Mouse (Mus musculus) left cerebral cortex, adult 8-10 months (tissue): ENCODE measurements around the gene Dusp22. TPM values are rescaled to one million over a fixed set of nuclear protein-coding genes. Genes with fewer than 3 reads are reported as not detected.

Source experiments
- DNase-seq, 2 experiments: peaks; one replicate each; pipeline ENCODE4 v3.0.0; 2022; ENCODE audit warnings: low spot score in 2 of 2
- total RNA-seq, 4 experiments: library from RNA; stranded (reverse); gene quantifications; 2 replicates each; pipeline ENCODE4 v1.2.4; 2022

Dusp22 gene
- total RNA-seq, 4 experiments from 2014 or later = 27.7 to 32.2 (median 30.5) TPM

DNA sequence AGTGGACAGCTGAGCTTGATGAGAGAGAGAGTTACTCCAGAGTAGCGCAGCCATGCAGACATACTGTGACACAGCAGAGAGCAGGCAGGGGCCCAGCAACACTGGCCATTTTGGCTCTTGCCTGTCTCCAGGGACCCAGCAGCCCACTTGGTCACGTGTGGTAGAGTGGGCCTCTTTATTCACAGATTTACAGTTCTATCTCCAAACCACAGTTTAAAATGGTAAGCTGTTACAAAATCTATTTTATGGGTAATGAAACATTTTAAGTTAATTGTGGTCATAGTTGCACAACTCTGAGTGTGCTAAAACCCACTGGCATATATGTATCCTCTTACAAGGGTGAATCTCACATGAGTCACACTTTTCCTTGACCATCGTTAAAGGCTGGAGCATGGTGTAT lies 9.5 kb downstream of the Dusp22 start:
- no peak for DNase-seq

GRCm38 (mm10) chr13:30673878-30674277 lies 14.1 kb downstream of the Dusp22 start:
- no peak for DNase-seq

DNA sequence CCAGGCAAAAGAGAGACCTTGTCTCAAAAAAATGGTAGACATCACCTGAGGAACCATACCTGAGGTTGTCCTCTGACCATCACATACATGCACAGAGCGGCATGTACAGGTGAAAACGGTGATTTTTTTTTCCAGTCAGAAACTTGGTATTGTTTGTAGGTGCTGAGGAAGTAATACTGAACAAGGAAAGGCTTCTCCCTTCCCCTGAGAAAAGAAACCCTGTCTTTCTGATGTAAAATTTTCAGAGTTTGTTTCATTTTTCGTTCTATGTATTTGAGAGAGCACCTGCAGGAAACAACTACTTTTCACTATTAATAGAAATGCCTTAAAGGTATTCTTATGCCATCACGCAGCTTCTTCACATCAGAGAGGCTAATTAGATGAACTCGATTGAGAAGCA lies 19.0 kb downstream of the Dusp22 start:
- DNase-seq = no peak

DNA sequence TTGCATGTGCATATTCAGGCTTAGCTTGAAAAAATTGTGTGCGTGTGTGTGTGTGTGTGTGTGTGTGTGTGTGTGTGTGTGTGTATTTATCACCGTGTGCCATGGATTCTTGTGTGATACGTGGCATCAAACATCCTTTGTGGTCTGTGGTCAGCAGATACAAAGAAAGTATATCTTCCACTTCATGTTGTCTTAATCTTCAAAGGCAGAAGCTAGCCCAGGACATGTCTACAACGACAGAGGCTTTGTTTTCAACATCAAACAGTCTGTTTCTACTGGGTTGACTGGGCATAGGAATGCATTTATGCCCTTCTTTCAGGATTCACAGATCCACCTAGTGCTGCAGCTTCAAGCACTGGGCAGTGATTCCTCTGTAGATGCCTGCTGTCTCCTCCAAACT lies 22.1 kb downstream of the Dusp22 start:
- DNase-seq = no peak

DNA sequence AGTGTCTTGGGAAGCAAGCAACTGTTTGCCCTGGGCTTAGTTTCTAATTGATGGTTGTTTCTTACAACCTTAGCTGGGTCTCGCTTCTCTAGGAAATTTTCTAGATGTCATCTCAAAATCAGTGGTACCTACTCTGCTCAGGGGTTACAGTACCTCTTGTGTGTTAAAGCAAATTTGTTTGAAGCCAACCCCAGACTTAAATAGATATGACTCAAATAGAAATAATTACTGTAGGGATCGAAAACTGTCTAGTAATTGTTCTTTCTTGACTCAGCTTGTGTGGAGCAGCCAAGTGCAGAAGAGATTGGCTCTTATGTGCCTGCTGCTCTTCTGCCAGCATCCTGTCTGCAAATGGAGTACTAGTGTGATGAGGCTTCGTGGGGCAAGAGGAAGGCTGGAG lies 22.5 kb downstream of the Dusp22 start:
- no peak for DNase-seq

DNA sequence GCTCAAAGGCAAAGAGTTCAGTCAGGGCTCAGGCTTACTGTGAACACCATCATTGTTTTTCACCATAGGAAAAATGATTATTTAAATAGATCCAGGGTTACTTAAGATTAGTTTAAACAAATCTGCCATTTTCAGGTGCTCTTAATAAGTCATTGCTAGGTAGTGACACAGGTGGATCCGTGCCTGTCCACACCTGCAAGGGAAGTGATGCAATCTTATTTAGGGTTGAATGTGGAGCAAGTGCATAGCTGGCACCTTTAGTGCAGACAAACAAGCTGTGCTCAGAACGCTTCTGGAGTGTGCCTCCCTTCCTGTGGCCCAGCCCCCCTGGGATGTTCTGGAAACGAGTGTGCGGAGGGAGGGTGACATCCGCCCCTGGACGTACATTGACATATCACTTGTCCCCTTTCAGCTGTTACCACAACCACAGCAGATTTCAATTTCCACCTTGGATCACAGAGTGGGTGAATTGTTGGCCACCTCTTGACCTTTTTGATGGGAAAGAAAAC lies 24.9 kb downstream of the Dusp22 start:
- DNase-seq = no peak

DNA sequence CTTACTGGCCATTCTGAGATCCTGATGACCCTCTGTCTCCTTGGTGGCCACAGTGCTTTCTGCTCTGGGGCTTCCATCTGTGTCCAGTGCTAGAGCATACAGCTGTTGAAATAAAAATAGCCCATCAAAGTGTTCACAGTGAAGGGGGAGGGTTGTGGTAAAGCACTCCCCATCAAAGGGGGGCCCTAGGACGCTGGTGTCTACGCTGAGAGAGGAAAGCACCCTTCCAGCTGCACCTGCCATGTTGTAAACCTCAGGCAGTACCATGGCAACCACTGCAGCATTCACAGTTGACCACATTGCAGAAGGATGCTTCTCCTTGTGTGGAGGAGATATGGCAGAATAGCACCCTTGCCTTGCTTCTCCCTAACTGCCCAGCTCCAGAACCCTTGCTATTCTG lies 26.2 kb downstream of the Dusp22 start:
- no peak for DNase-seq

DNA sequence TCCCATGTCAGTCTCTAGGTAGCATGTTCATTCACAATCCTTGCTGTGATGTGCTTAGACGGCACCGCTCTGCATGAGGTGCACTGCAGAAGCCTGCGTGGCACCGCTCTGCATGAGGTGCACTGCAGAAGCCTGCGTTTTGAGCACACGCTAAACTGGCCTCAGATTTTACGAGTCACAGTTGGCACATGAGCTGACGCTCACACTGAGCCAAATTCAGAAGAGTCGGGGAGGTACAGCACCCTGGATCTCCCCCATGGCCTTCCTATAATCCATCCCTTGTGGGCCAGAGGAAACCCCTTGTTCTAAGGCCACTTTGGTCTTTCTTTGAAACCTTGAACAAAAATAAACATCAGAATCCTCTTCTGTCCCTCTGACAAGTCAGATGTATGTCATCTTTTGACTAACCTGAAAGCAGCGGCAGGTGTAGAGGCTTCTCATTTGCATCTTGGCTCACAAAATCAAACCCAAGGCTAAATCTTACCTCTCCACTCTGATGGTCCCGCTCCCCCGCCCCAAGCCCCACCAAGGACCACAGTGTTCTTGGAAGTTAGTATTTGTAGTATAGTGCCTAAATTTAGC lies 28.3 kb downstream of the Dusp22 start:
- no peak for DNase-seq

- no peak for DNase-seq
Observed at GRCm38 (mm10) chr13:30689475-30689874, 29.7 kb downstream of the Dusp22 start.

DNA sequence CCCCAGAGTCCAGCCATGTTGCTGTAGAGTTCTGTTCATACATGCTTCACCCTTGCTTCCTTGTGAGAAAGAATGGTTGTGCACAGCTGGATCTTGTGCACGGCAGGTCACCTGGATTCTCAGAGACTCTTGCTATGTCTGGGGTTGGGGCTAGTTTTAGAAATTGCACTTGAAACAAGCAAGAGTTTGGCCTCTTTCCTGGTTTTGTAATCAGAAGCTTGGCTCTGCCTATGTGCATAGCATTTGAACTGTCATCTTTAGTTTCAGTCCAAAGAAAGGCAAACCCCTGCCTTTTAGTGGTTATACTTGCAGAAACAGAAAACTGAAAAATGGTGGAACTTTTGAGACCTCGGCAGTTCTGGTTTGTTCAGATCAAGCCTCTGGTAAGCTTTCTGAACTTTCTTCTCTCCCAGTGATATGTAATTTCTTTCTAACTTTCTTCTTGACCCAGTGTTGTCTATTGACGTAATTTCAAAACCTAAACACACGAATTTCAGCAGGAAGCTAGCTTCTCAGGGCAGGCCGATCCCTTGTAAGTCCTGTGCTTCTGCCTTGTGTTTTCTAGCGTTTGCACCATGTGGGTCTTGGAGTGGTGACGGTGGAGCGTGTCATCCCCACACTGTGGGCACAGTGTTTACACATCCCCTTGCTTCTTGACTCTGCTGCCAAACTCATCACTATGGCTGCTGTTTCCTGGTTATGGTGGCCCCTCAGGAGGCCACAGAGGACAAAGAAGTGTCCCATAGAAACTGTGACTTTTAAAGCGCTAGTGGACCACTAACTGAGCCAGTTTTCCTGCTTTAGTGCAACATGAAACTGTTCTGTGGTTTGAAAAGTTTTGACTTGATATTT lies 31.9 kb downstream of the Dusp22 start:
- no peak for DNase-seq

DNA sequence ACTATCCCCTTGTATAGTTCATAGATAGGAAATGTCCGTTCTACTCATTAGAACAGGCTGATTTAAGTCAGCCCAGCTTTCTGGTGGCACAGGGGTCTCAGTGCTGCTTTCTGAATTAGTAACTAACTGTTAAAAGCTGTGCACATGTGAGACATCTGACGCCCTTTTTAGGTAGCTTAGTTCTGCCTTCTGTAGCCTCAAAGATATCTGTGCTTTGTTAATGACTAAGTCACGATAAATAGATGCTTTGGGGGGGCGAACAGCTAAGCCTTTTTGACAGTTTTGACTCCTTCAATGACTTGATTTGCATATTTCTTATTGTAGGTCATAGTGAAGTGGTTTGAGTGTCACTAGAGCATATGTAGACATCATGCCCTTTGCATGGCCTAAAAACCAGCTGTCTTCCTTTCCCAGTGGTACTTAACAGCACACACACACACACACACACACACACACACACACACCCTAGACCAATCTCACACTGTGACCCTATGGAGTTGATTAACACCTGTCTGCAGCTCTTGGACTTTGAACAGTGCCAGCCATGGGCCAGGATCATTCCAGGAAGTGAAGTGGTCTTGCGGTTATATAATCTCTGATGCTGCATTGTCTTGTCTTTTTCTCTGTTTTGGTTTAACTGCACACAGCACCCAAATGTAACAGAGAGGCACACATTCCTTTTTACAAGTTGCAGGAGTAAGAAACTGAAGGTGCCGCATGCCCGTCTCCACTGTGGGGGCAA lies 33.0 kb downstream of the Dusp22 start:
- DNase-seq = no peak

DNA sequence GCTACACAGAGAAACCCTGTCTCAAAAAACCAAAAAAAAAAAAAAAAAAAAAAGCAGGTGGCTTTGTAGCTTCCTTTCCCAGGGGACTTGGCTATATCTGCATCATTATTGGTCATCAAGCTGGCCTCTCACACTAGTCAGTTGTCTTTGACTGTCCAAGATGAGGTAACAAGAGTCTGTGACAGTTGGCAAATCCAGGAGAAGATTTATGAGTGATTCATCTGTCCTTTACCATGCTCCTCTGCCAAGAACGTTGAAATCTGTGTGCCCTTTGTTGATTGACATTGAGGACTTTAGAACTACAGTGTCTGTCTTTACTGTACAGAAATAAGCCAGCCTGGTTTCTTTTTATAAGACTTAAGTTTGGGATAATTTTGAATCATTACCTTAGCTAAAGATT lies 35.4 kb downstream of the Dusp22 start:
- DNase-seq = no peak

GRCm38 (mm10) chr13:30695890-30696289 lies 36.1 kb downstream of the Dusp22 start:
- DNase-seq = no peak

GRCm38 (mm10) chr13:30697880-30698279 lies 38.1 kb downstream of the Dusp22 start:
- DNase-seq = no peak

- DNase-seq = no peak
Observed at GRCm38 (mm10) chr13:30702695-30703094, 42.9 kb downstream of the Dusp22 start.

DNA sequence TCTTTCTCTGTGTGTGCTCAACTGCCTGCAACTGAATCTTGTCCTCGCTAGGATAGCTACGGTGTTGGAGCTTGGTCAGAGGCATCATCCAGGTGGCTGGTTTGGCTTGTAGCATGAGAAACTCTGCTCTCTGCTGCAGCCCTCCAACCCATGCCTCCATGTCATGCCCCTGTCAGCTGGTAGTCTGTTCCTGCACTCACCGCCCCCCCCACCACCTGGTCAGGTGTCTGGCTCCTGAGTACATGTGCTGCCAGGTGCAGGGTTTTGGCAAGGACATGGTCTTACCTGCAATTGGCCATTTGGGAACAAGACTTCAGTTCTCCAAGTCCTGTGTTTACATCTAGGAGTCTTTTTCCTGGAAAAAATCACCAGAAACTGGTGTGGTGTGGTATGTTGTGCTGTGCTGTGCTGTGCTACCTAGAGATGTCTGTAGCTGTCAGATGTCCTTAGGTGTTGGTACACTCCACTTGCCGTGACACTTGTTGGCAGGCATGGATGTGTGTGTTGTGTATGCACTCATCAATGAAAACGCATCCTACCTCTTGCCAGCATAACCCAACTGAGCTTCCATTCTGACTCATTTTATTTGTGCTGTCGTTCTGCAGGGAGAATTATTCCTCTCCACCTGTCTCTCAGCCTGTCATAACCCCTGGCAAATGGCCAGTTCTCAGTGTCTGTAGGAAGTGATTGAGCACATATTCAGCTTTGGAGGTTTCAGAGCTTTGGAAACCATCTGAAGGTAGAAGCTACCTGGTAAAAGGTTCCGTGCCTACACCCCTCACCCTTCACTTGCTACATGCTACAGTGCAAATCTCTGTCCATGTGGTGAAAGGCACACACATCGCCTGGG lies 44.7 kb downstream of the Dusp22 start:
- DNase-seq = no peak

GRCm38 (mm10) chr13:30711066-30711465 lies 51.3 kb downstream of the Dusp22 start:
- DNase-seq = no peak

DNA sequence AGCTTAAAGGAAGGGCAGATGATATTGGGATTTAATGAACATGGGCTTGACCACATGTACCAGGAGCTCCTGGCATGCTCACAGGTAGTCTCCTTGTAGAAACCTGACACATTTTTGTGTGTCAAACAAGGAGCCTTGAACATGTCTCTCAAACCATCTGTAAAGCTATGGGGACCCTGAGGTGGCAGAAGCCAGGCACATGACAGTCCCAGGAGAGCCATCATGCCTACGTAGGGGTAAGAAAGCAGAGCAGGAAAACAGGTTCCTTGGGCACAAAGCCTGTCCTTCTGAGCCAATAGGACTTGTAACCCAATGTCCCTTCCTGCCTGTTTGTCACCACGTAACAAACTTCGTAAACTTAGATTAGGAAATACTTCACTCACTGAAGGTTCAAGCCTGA lies 51.9 kb downstream of the Dusp22 start:
- DNase-seq = no peak

DNA sequence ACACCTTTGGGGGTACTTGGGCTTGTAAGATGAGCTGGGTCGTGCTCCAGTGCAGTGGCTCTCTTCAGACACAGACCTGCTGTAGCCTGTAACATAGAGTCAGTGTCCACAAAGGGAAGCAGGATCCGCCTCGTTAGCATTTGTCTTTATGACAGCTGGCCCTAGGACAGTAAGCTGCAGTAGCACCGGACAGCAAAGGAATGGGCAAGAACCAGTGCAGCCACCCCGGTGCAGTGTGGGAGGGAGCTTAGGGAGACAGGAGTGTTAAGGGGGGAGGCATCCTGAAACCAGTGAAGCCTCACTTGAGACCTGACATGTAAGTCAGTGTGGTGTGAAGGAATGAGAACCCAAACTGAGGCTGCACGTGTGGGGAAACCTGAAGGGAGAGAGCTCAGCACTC lies 52.5 kb downstream of the Dusp22 start:
- no peak for DNase-seq

DNA sequence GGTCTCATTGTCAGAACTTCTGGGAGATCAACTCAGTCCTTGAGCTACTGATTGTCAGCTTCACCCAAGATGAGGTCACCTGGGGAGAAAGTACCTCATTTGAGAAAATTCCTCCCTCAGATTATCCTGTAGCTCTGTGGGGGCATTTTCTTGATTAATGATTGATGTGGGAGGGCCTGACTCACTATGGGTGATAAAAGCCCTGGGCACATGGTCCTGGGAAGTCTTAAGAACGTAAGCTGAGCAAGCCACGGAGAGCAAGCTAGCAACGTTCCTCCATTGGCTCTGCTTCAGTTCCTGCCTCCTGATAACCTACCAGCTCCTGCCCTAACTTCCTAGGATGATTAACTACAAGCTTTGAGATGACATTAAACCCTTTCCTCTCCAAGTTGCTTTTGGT lies 53.8 kb downstream of the Dusp22 start:
- DNase-seq = no peak

- DNase-seq = no peak
Observed at GRCm38 (mm10) chr13:30714552-30714951, 54.8 kb downstream of the Dusp22 start.
